Mouse (Mus musculus): ENCODE measurements at regions not wholly inside any gene's neighbourhood (a gene's known extent, or its start where the extent isn't known, plus 50 kb on each side); places are given as distances from the start of the nearest gene placed in this dataset.
"Not testable (repeated sequence)": the region's sequence is repeated elsewhere in the genome, so short reads cannot be mapped to it uniquely, and the experiment has no call there.

GRCm38 (mm10) chr13:61805300-61805699 is 235.4 kb upstream of the Cts3 start:
- DNase-seq (ENCODE audit: low spot score in 2 of 2): not testable (repeated sequence)

GRCm38 (mm10) chr13:61804168-61804874 is 234.4 kb upstream of the Cts3 start:
- peak; percentile 28 to 30 for DNase-seq (ENCODE audit: low spot score in 2 of 2)

GRCm38 (mm10) chr13:61803763-61804162 is 233.8 kb upstream of the Cts3 start:
- not testable (repeated sequence) for DNase-seq (ENCODE audit: low spot score in 2 of 2)

- not testable (repeated sequence) for DNase-seq (ENCODE audit: low spot score in 2 of 2)
Measured at GRCm38 (mm10) chr13:61763457-61763856, 193.5 kb upstream of the Cts3 start.

All from right cerebral cortex, postnatal 10 days (tissue).